Mouse (Mus musculus) megakaryocyte, embryonic 14.5 days (primary cell): ENCODE data around the gene Rho. TPM values are rescaled to one million over a fixed set of nuclear protein-coding genes. Genes with fewer than 3 reads are reported as not detected.

ENCODE experiments used
- H3K27me3 ChIP-seq: replicated peaks from 2 replicates; pipeline ENCODE3; 2012; ENCODE audit warnings: inconsistent platforms
- H3K36me3 ChIP-seq: replicated peaks from 2 replicates; pipeline ENCODE3; 2012; ENCODE audit warnings: low read length, inconsistent platforms, mixed read lengths
- H3K4me1 ChIP-seq: 2 replicates; pipeline ENCODE4 v1.6.1; 2012; ENCODE audit warnings: inconsistent platforms
- H3K4me3 ChIP-seq: replicated peaks from 2 replicates; pipeline ENCODE3; 2012; ENCODE audit warnings: moderate library complexity, mild to moderate bottlenecking, inconsistent platforms
- H3K9me3 ChIP-seq: 2 replicates; pipeline ENCODE4 v1.6.1; 2012; ENCODE audit warnings: inconsistent platforms
- FLI1 ChIP-seq: IDR thresholded peaks from 2 replicates; pipeline ENCODE4 v1.6.1; 2012; ENCODE audit warnings: low read length, inconsistent platforms, mixed read lengths
- GATA1 ChIP-seq: IDR thresholded peaks from 3 replicates; pipeline ENCODE4 v1.6.1; 2012; ENCODE audit warnings: mixed read lengths, low read length, inconsistent platforms, borderline replicate concordance
- polyA plus RNA-seq: library from polyadenylated mRNA; stranded (reverse); fragments of >175 nt; gene quantifications from 2 replicates; pipeline ENCODE4 v1.2.3, GENCODE M21; 2012; ENCODE audit warnings: low replicate concordance; ENCODE audit not compliant: insufficient read depth

The Rho gene
- polyA plus RNA-seq, 1 experiment, result not detected

DNA sequence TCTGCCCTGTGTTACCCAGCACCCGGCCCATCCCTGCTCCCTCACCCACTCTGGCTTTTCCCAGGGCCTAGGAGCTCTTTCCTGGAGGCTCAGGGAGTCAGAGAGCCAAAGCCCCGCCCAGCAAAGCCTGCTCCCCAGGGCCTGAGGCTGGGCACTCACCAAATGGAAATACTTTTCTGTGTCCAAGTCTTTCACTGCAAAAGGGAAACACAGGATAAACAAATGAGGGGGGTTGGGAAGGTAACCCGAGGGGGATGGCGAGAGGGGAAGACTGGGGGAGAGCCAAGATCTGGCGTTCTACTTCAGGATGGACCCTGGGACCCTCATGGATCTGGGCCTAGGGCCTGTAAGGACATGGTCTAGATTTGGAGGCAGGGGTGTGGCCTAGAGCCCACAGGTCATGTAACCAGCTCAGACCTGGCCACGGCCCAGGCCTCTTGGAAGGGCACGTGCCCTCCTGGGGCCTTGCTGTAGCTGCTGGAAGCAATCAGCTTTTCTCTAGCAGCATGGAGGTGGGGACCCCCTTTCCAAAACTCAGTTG, 27.7 kb downstream of the Rho start:
- H3K9me3 ChIP-seq, result no peaks in the 10 kb centered on the region
- peaks cover 26% of the 10 kb centered on the region for H3K4me1 ChIP-seq
- H3K27me3 ChIP-seq, result peaks cover 31% of the 10 kb centered on the region
- TF ChIP-seq GATA1 (no peak), FLI1 (no peak)
- H3K36me3 ChIP-seq, result peaks cover 87% of the 10 kb centered on the region
- H3K4me3 ChIP-seq, result no peak overlapping the region

DNA sequence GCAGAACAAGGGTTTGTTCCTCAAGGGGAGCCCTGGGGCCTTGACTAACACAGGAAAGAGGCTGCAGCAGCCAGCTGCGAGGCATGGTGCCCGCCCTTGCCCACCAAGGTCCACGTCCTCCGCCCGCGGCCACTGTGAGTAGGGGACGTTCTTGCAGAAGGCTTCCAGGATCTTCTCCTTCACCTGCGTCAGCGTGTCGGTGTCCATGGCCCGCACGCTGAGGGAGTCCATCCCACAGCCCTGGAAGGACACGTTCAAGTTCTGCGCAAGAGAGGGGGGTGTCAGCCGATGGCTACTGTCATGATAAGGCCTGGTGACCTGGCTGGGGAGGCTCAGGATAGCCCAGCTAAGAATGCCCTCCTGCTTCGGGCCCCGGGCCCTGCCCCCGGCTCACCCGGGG, 28.8 kb downstream of the Rho start:
- no peak for TF ChIP-seq FLI1
- no peak for TF ChIP-seq GATA1
- H3K4me1 ChIP-seq, result peaks cover 20% of the 10 kb centered on the region
- peaks cover 29% of the 10 kb centered on the region for H3K27me3 ChIP-seq
- H3K36me3 ChIP-seq, result peaks cover 84% of the 10 kb centered on the region
- no peak overlapping the region for H3K4me3 ChIP-seq
- H3K9me3 ChIP-seq, result no peaks in the 10 kb centered on the region

DNA sequence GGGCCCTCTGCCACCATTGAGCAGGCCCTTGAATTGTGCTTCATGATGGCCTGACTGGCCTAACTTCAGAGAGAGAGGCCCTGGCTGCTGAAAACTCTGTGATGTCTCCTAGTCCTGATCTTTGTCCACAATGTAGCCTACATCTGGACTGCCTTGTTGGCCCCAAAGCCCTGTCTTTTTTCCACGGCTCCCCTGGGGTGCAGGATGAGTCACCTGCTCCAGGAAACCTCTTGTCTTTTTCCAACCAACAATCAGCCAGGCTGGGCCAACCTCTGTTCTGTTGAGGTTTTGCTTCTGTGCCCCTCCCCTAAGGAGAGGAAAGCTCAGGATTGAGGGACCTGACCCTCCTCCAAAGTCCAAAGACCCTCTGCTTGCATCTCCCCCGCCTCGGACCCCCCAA, 30.2 kb downstream of the Rho start:
- Histone ChIP-seq H3K36me3 (peaks cover 83% of the 10 kb centered on the region), H3K27me3 (peaks cover 30% of the 10 kb centered on the region), H3K9me3 (no peaks in the 10 kb centered on the region), H3K4me3 (no peak overlapping the region), H3K4me1 (peaks cover 28% of the 10 kb centered on the region)
- TF ChIP-seq FLI1, result no peak
- no peak for TF ChIP-seq GATA1

DNA sequence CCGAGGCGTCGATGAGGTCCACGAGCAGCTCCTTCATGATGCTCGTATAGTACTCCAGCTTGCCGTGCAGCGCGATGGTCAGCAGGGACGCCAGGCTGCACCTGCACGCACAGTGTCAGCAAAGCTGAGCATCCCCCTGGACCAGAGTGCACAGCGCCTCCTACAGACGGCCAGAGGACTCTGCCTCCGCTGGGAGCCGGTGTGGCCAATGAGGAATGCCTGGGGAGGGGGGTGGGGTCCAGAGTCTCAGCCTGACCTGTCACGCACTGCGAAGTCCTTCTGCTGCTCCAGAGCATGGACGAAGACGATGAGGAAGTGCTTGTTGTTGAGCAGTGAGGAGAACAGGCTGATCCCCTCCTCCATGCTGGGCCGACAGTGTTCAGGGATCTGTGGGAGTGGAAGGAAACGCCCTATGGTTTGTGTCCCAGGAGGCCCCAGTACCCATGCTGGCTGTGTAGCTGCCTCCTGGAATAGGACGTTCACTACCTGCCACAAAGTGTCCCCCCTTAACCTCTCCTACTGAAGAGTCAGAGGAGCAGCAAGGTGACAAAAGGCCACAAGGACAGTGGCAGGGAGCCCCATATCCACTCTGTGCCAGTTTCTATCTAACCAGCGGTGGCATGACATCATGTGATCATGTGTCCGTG, 31.0 kb downstream of the Rho start:
- peaks cover 35% of the 10 kb centered on the region for H3K27me3 ChIP-seq
- TF ChIP-seq FLI1 (no peak), GATA1 (no peak)
- H3K36me3 ChIP-seq, result peaks cover 85% of the 10 kb centered on the region
- no peak overlapping the region for H3K4me3 ChIP-seq
- H3K4me1 ChIP-seq, result peaks cover 23% of the 10 kb centered on the region; the same call in 1 of the 2 replicates
- no peaks in the 10 kb centered on the region for H3K9me3 ChIP-seq

GRCm38 (mm10) chr6:115963656-115964055, 32.1 kb downstream of the Rho start:
- Histone ChIP-seq H3K4me1 (peaks cover 26% of the 10 kb centered on the region), H3K9me3 (no peaks in the 10 kb centered on the region), H3K36me3 (peaks cover 86% of the 10 kb centered on the region), H3K27me3 (peaks cover 42% of the 10 kb centered on the region), H3K4me3 (no peak overlapping the region)
- no peak for TF ChIP-seq FLI1
- no peak for TF ChIP-seq GATA1

DNA sequence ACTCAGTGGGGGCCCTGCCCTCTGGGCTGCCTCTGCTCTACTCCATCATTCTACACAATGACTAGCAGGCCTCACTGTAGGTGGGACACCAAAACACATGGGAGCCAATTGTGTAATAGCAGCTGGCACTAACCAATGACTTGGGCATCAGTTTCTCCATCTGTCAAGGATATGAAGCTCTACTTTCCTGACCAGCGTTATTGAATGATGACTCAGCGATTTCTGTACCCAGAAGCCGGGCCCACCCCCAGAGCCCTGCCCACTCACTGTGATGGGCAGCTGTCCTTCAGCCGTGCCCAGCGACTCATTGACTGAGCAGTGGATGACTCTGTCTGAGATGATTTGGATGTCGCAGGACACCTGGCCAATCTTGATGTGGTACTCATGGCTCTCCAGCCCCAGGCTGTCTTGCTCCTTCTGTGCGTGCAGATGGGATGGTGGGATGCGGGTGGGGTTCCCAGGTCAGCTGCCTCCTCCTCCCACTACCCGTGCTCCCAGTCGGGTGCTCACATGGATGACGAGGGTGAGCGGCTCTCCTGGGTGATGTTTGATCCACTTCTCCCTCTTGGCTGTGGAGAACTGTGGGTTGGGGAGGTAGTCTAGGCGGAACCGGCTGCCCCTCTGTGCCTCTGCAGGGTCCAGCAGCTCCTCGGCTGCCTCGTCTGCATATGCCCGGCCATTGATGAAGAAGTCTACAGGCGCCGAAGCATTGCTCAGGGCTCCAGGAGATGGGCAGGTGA, 34.8 kb downstream of the Rho start:
- Histone ChIP-seq H3K27me3 (peaks cover 40% of the 10 kb centered on the region), H3K9me3 (no peaks in the 10 kb centered on the region), H3K4me1 (peaks cover 39% of the 10 kb centered on the region), H3K36me3 (peaks cover 83% of the 10 kb centered on the region), H3K4me3 (no peak overlapping the region)
- TF ChIP-seq GATA1 (no peak), FLI1 (no peak)

DNA sequence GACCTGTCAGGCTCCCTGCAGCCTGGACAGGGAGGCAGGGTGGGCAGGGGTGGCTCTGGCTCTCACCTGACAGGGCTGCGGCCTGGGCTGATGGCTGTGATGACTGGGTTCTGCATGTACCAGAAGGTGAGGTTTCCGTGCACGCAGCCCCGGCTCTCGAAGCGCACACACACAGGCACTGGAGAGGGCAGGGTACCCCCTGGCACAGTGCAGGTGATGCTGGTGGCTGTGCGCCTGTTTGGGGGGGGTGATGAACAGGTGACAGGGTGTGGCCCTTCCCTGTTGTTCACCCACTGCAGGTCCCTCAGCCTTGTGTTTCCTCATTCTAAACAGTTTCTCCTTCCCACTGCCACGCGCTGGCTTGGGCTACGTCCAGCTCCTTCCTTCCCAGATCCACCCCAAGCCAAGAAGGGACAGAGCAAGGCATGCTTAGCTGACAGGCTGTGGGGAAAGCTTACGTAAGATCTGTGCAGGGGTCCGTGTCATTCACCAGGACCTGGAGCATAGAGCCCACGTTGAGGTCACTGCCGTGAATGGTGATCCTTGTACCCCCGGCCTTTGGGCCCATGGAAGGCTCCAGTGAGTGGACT, 35.8 kb downstream of the Rho start:
- Histone ChIP-seq H3K4me1 (peaks cover 45% of the 10 kb centered on the region), H3K36me3 (peaks cover 82% of the 10 kb centered on the region), H3K27me3 (peaks cover 44% of the 10 kb centered on the region), H3K4me3 (no peak overlapping the region), H3K9me3 (no peaks in the 10 kb centered on the region)
- TF ChIP-seq GATA1 (no peak), FLI1 (no peak)

GRCm38 (mm10) chr6:115968086-115968485, 36.5 kb downstream of the Rho start:
- peaks cover 47% of the 10 kb centered on the region for H3K27me3 ChIP-seq
- peaks cover 50% of the 10 kb centered on the region for H3K4me1 ChIP-seq
- H3K9me3 ChIP-seq, result no peaks in the 10 kb centered on the region
- no peak overlapping the region for H3K4me3 ChIP-seq
- TF ChIP-seq GATA1, result no peak
- TF ChIP-seq FLI1, result no peak
- H3K36me3 ChIP-seq, result peaks cover 75% of the 10 kb centered on the region

DNA sequence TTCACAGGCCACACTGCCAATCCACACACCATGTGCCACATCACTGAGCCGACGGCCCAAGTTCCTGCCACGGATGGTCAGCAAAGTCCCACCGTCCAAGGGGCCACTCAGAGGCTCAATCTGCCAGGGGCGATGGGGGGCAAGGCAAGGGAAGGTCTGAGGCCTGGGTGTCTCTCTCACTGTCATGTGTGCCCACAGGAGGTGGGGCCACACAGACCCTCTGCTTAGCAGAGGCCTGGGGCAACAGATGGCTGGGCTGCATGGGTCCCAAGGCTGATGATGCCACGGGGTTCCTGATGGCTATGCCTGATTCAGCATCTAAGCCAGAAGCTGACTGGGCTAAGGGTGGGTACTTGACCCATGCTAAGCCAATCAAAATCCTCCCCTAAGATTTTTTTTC, 37.2 kb downstream of the Rho start:
- Histone ChIP-seq H3K4me3 (no peak overlapping the region), H3K27me3 (peaks cover 49% of the 10 kb centered on the region), H3K9me3 (no peaks in the 10 kb centered on the region), H3K36me3 (peaks cover 69% of the 10 kb centered on the region), H3K4me1 (peaks cover 56% of the 10 kb centered on the region)
- TF ChIP-seq GATA1 (no peak), FLI1 (no peak)

DNA sequence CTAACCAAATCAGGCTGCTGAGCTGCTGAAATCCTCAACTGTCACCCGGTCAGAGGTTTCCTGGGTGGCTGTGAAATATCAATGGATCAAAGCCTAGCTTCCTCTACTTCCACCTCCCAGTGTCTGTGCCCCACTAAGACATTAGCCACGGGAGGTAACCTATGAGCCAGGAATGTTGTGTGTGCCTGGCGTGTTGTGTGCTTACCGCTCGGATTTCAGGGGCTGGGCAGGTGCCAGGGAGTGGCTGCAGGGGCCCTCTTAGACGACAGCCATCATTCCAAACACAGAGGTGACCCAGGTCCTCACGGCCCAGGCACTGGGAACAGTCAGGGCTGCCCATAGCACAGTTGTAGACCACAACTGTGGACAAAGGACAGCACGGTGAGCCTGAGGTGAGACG, 37.6 kb downstream of the Rho start:
- no peak overlapping the region for H3K4me3 ChIP-seq
- TF ChIP-seq FLI1 (no peak), GATA1 (no peak)

More for the DNA sequence above, 37.6 kb downstream of the Rho start:
- Histone ChIP-seq H3K27me3 (peaks cover 48% of the 10 kb centered on the region), H3K4me1 (peaks cover 59% of the 10 kb centered on the region), H3K9me3 (no peaks in the 10 kb centered on the region), H3K36me3 (peaks cover 66% of the 10 kb centered on the region)
